Mouse (Mus musculus) layer of hippocampus, adult 18-20 months (tissue): Measurements from ENCODE around the gene Pitpnm2. TPM values are rescaled to one million over a fixed set of nuclear protein-coding genes. Genes with fewer than 3 reads are reported as not detected.

Experiments
- DNase-seq, 2 experiments: peaks; one replicate each; pipeline ENCODE4 v3.0.0; 2022; ENCODE audit warnings: low spot score in 2 of 2
- total RNA-seq, 2 experiments: library from RNA; stranded (reverse); gene quantifications; 2 replicates each; pipeline ENCODE4 v1.2.3; 2021

The Pitpnm2 gene
- total RNA-seq, 2 experiments from 2014 or later, result 315 to 325 TPM

- DNase-seq, result no peak
These were observed 46.3 kb downstream of the Pitpnm2 start for GRCm38 (mm10) chr5:124203251-124203650.

- DNase-seq, result no peak
These were observed 47.5 kb downstream of the Pitpnm2 start for GRCm38 (mm10) chr5:124202071-124202470.

GRCm38 (mm10) chr5:124201564-124201963 is 48.0 kb downstream of the Pitpnm2 start:
- no peak for DNase-seq

GRCm38 (mm10) chr5:124200844-124201243 is 48.7 kb downstream of the Pitpnm2 start:
- DNase-seq, result no peak

- no peak for DNase-seq
These were observed 50.4 kb downstream of the Pitpnm2 start for GRCm38 (mm10) chr5:124199168-124199567.

- DNase-seq, result no peak
These were observed 51.1 kb downstream of the Pitpnm2 start for GRCm38 (mm10) chr5:124198473-124198872.

GRCm38 (mm10) chr5:124196082-124196481 is 53.5 kb downstream of the Pitpnm2 start:
- no peak for DNase-seq

GRCm38 (mm10) chr5:124194386-124195084 is 55.0 kb downstream of the Pitpnm2 start:
- no peak for DNase-seq

- DNase-seq, result no peak
These were observed 56.1 kb downstream of the Pitpnm2 start for GRCm38 (mm10) chr5:124193286-124194112.

GRCm38 (mm10) chr5:124192726-124193285 is 56.8 kb downstream of the Pitpnm2 start:
- no peak for DNase-seq

GRCm38 (mm10) chr5:124192251-124192710 is 57.3 kb downstream of the Pitpnm2 start:
- DNase-seq, result no peak

GRCm38 (mm10) chr5:124190146-124190870 is 59.3 kb downstream of the Pitpnm2 start:
- no peak for DNase-seq

- DNase-seq, result no peak
These were observed 60.0 kb downstream of the Pitpnm2 start for GRCm38 (mm10) chr5:124189572-124189981.

- DNase-seq, result peak in 1 of 2 experiments; percentile 74
These were observed 61.9 kb downstream of the Pitpnm2 start for GRCm38 (mm10) chr5:124187508-124188311.

- DNase-seq, result peak; percentile 86 to 89
These were observed 62.5 kb downstream of the Pitpnm2 start for GRCm38 (mm10) chr5:124186981-124187507.

GRCm38 (mm10) chr5:124186465-124186854 is 63.1 kb downstream of the Pitpnm2 start:
- peak; percentile 57 to 73 for DNase-seq

- DNase-seq, result no peak
These were observed 63.7 kb downstream of the Pitpnm2 start for GRCm38 (mm10) chr5:124185706-124186464.

GRCm38 (mm10) chr5:124184898-124185701 is 64.5 kb downstream of the Pitpnm2 start:
- DNase-seq, result peak in 1 of 2 experiments; percentile 63
